Mouse (Mus musculus): ENCODE data around the gene Jun.

Gene Jun

GRCm38 (mm10) chr4:95073214-95073750 is 21.3 kb upstream of the Jun start:
- no peak for DNase-seq (ENCODE audit: low spot score in 2 of 2)

- no peak for DNase-seq (ENCODE audit: low spot score in 2 of 2)
Measured at GRCm38 (mm10) chr4:95070407-95070806, 18.4 kb upstream of the Jun start.

- no peak for DNase-seq (ENCODE audit: low spot score in 2 of 2)
Measured at GRCm38 (mm10) chr4:95068045-95068948, 16.3 kb upstream of the Jun start.

- no peak for DNase-seq (ENCODE audit: low spot score in 2 of 2)
Measured at GRCm38 (mm10) chr4:95063609-95064210, 11.7 kb upstream of the Jun start.

GRCm38 (mm10) chr4:95062873-95063272 is 10.9 kb upstream of the Jun start:
- no peak for DNase-seq (ENCODE audit: low spot score in 2 of 2)

GRCm38 (mm10) chr4:95057264-95057663 is 5.2 kb upstream of the Jun start:
- no peak for DNase-seq (ENCODE audit: low spot score in 2 of 2)

- DNase-seq (ENCODE audit: low spot score in 2 of 2) = no peak
Measured at GRCm38 (mm10) chr4:95055276-95055675, 3.3 kb upstream of the Jun start.

GRCm38 (mm10) chr4:95054336-95054735 is 2.3 kb upstream of the Jun start:
- no peak for DNase-seq (ENCODE audit: low spot score in 2 of 2)

GRCm38 (mm10) chr4:95053791-95054117 is 1.7 kb upstream of the Jun start:
- DNase-seq (ENCODE audit: low spot score in 2 of 2) = peak; percentile 13 to 30

- DNase-seq (ENCODE audit: low spot score in 2 of 2) = peak; percentile 65 to 70
Measured at GRCm38 (mm10) chr4:95053041-95053790, 1.2 kb upstream of the Jun start.

- peak; percentile 9 to 21 for DNase-seq (ENCODE audit: low spot score in 2 of 2)
Measured at GRCm38 (mm10) chr4:95051311-95051871, 631 bp downstream of the Jun start.

GRCm38 (mm10) chr4:95050518-95051278 is 1.3 kb downstream of the Jun start:
- DNase-seq (ENCODE audit: low spot score in 2 of 2) = peak; percentile 52 to 66

GRCm38 (mm10) chr4:95049884-95050517 is 2.0 kb downstream of the Jun start:
- DNase-seq (ENCODE audit: low spot score in 2 of 2) = peak; percentile 18 to 46

GRCm38 (mm10) chr4:95049153-95049552 is 2.9 kb downstream of the Jun start:
- no peak for DNase-seq (ENCODE audit: low spot score in 2 of 2)

- DNase-seq (ENCODE audit: low spot score in 2 of 2) = no peak
Measured at GRCm38 (mm10) chr4:95048731-95049100, 3.3 kb downstream of the Jun start.

- DNase-seq (ENCODE audit: low spot score in 2 of 2) = no peak
Measured at GRCm38 (mm10) chr4:95048021-95048730, 3.8 kb downstream of the Jun start.

GRCm38 (mm10) chr4:95045133-95045532 is 6.9 kb downstream of the Jun start:
- no peak for DNase-seq (ENCODE audit: low spot score in 2 of 2)

GRCm38 (mm10) chr4:95044721-95045120 is 7.3 kb downstream of the Jun start:
- no peak for DNase-seq (ENCODE audit: low spot score in 2 of 2)

- DNase-seq (ENCODE audit: low spot score in 2 of 2) = no peak
Measured at GRCm38 (mm10) chr4:95038024-95038423, 14.0 kb downstream of the Jun start.

GRCm38 (mm10) chr4:95031158-95031557 is 20.9 kb downstream of the Jun start:
- DNase-seq (ENCODE audit: low spot score in 2 of 2) = no peak

Measured in spleen, postnatal 14 days (tissue).